Mouse (Mus musculus): ENCODE measurements around the gene Adamts8. TPM values are rescaled to one million over a fixed set of nuclear protein-coding genes. Genes with fewer than 3 reads are reported as not detected.

The Adamts8 gene
- polyA plus RNA-seq, 1 experiment: 1.1 TPM

DNA sequence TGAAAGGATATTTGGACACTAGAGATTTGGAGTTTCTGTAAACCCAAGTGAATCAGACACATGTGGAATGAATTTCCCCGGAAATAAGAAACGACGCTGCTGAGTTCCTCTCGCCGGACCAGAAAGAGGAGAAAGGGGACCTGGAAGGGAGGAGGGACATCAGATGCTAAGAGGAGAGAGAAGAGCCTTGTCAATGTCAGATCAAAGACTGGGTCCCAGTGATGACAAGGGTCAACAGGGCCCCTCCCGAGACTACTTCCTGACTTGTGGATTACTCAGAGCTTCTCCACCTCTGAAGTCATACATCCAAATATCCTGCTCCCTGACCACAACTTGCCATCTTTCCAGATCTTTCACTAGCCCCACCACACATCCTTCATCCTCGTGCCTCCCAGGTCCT lies 24.5 kb downstream of the Adamts8 start:
- no peak for TF ChIP-seq POLR2A (IDR thresholded peaks at IDR 0.05; ENCODE audit: borderline replicate concordance, insufficient read depth, low read length)
- TF ChIP-seq CTCF (IDR thresholded peaks at IDR 0.05; ENCODE audit: borderline replicate concordance, insufficient read depth, low read depth, low read length): no peak
- Histone ChIP-seq H3K4me1 (ENCODE audit: control insufficient read depth, insufficient read depth, low read length) (no peaks in the 10 kb centered on the region), H3K27me3 (ENCODE audit: control insufficient read depth, insufficient read depth, low read length) (no peaks in the 10 kb centered on the region), H3K4me3 (replicated peaks; ENCODE audit: insufficient read depth, low read depth, low read length) (no peak overlapping the region), H3K27ac (ENCODE audit: insufficient read depth, low read length) (no peak overlapping the region)
- WGBS: 72% methylated on average over 7 of the region's 7 CpGs
- no peak for DNase-seq

DNA sequence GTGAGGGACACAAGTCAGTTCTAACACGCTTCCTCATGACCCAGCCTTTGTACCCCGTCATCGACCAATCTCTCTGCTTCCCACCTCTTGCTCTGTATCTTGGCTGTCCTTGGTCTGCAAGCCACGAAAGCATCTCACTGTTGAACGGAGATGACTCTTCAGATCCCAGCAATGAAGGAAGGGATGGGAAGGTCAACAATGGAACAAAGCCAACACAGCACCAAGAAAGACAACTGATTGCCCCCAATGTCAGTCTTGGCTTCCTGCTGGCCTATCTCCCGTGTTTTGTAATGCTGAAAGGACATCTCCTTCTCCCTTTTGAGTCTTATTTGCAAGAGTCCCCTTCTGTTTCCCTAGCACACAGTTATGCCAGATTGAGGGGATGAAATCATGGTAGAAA lies 25.8 kb downstream of the Adamts8 start:
- no peaks in the 10 kb centered on the region for H3K27me3 ChIP-seq (ENCODE audit: control insufficient read depth, insufficient read depth, low read length)

DNA sequence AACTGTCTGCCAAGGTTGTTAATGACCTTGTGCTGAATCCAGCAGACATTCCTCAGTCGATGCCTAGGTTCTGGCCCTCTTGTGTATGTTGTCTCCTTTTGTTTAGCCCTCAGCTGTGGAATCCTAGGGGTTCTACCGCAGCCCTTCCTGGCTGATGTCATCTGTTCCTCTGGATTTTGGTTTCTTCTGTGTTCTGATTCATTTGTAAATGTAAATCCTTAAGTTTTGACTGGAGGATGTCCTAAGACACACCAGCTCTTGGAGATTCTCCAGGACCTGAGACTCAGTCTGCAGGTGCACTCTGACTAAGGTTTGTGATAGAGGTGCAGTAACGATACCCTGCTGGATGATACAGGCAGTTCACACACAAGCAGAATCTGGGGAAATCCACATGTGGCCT lies 27.6 kb downstream of the Adamts8 start:
- TF ChIP-seq CTCF (IDR thresholded peaks at IDR 0.05; ENCODE audit: borderline replicate concordance, insufficient read depth, low read depth, low read length) (no peak), POLR2A (IDR thresholded peaks at IDR 0.05; ENCODE audit: borderline replicate concordance, insufficient read depth, low read length) (no peak)

More for the DNA sequence above, 25.8 kb downstream of the Adamts8 start:
- no peaks in the 10 kb centered on the region for H3K4me1 ChIP-seq (ENCODE audit: control insufficient read depth, insufficient read depth, low read length)
- H3K4me3 ChIP-seq (replicated peaks; ENCODE audit: insufficient read depth, low read depth, low read length): no peak overlapping the region
- 83% methylated on average over 6 of the region's 6 CpGs for WGBS
- TF ChIP-seq CTCF (IDR thresholded peaks at IDR 0.05; ENCODE audit: borderline replicate concordance, insufficient read depth, low read depth, low read length): no peak
- no peak for TF ChIP-seq POLR2A (IDR thresholded peaks at IDR 0.05; ENCODE audit: borderline replicate concordance, insufficient read depth, low read length)
- DNase-seq: no peak
- no peak overlapping the region for H3K27ac ChIP-seq (ENCODE audit: insufficient read depth, low read length)

GRCm38 (mm10) chr9:30971967-30972366 lies 29.6 kb downstream of the Adamts8 start:
- Histone ChIP-seq H3K27ac (ENCODE audit: insufficient read depth, low read length) (no peak overlapping the region), H3K4me1 (ENCODE audit: control insufficient read depth, insufficient read depth, low read length) (no peaks in the 10 kb centered on the region), H3K4me3 (replicated peaks; ENCODE audit: insufficient read depth, low read depth, low read length) (no peak overlapping the region), H3K27me3 (ENCODE audit: control insufficient read depth, insufficient read depth, low read length) (no peaks in the 10 kb centered on the region)
- 20% methylated on average over 4 of the region's 4 CpGs for WGBS
- no peak; the same call in 1 of the 2 replicates for TF ChIP-seq CTCF (IDR thresholded peaks at IDR 0.05; ENCODE audit: borderline replicate concordance, insufficient read depth, low read depth, low read length)
- no peak for TF ChIP-seq POLR2A (IDR thresholded peaks at IDR 0.05; ENCODE audit: borderline replicate concordance, insufficient read depth, low read length)
- no peak for DNase-seq

More for the DNA sequence above, 27.6 kb downstream of the Adamts8 start:
- Histone ChIP-seq H3K4me3 (replicated peaks; ENCODE audit: insufficient read depth, low read depth, low read length) (no peak overlapping the region), H3K27ac (ENCODE audit: insufficient read depth, low read length) (no peak overlapping the region), H3K27me3 (ENCODE audit: control insufficient read depth, insufficient read depth, low read length) (no peaks in the 10 kb centered on the region), H3K4me1 (ENCODE audit: control insufficient read depth, insufficient read depth, low read length) (no peaks in the 10 kb centered on the region)
- WGBS: 53% methylated on average over 3 of the region's 3 CpGs
- DNase-seq: no peak

DNA sequence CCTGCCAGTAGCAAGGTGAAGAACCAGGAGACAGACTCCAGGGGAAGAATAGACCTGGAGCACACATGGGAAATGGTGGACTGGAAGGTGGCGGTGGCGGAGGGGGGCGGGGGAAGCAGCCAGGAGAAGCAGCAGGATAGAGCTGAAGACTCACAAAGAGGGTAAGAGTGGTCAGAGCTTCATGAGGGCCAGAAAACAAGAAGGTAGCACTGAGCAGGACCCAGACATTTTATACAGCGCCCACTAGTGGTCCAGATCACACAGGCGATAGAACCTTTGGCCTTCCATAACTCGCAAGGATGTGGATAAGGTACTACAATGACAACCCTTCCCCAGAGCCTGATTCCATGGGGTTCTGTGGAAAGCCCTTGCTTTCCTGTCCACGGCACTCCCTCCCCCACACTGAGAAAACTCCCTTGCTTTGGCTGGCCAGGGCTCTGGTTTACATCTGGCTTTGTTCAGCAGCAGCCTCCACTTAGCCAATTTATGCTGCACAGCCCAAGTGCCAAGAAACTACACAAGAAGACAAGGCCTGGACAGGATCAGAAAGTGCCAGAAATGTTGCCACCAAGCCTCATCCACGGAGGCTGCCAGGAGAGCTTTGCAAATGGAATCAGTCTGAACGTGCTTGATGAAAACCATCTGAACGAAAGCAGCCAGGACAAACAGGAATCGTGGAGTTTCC lies 34.1 kb downstream of the Adamts8 start:
- H3K27me3 ChIP-seq (ENCODE audit: control insufficient read depth, insufficient read depth, low read length): no peaks in the 10 kb centered on the region

DNA sequence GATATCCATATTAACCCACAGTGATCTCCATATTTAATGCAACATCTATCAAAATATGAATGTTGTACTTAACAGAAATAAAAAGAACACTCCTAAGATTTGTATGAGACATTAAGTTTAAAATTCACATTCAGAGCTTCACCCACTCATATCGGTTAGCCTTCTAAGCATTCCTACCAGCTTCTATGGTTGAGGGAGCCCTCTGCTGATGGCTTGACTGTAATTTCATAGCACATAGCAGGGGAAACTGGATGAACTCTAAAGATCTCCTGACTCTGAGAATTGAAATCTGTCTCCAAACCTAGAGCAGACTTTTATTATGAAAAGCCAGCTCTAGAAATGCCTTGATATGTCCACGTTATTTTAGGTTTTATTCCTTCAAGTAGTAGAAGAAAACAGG lies 38.1 kb downstream of the Adamts8 start:
- H3K27me3 ChIP-seq (ENCODE audit: control insufficient read depth, insufficient read depth, low read length): no peaks in the 10 kb centered on the region
- no peak for DNase-seq
- 75% methylated on average over 2 of the region's 2 CpGs for WGBS
- no peak overlapping the region for H3K4me3 ChIP-seq (replicated peaks; ENCODE audit: insufficient read depth, low read depth, low read length)
- TF ChIP-seq POLR2A (IDR thresholded peaks at IDR 0.05; ENCODE audit: borderline replicate concordance, insufficient read depth, low read length): no peak
- no peak for TF ChIP-seq CTCF (IDR thresholded peaks at IDR 0.05; ENCODE audit: borderline replicate concordance, insufficient read depth, low read depth, low read length)
- H3K4me1 ChIP-seq (ENCODE audit: control insufficient read depth, insufficient read depth, low read length): no peaks in the 10 kb centered on the region
- no peak overlapping the region for H3K27ac ChIP-seq (ENCODE audit: insufficient read depth, low read length)

More for the DNA sequence above, 34.1 kb downstream of the Adamts8 start:
- no peak for DNase-seq
- WGBS: 67% methylated on average over 11 of the region's 11 CpGs
- Histone ChIP-seq H3K27ac (ENCODE audit: insufficient read depth, low read length) (no peak overlapping the region), H3K4me1 (ENCODE audit: control insufficient read depth, insufficient read depth, low read length) (no peaks in the 10 kb centered on the region), H3K4me3 (replicated peaks; ENCODE audit: insufficient read depth, low read depth, low read length) (no peak overlapping the region)
- TF ChIP-seq CTCF (IDR thresholded peaks at IDR 0.05; ENCODE audit: borderline replicate concordance, insufficient read depth, low read depth, low read length) (no peak), POLR2A (IDR thresholded peaks at IDR 0.05; ENCODE audit: borderline replicate concordance, insufficient read depth, low read length) (no peak)

DNA sequence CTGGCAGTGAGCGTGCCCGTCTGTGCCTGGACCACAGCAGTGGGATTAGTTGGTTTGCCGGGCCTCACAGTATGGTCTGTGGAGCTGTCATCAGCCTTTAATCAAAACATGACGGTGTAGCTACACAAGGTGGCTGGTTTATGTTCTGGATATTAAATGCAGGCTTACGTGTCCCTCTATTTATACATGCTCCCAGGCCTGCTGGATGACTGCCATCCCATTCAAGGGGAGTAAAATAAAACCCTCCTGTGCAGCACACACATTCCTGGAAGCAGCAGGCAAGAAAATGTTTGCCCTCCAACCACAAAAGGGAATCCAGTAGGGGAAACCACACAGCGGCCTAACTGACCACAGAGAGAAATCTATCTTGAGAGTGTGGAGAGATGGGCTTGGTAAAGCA lies 43.4 kb downstream of the Adamts8 start:
- Histone ChIP-seq H3K4me1 (ENCODE audit: control insufficient read depth, insufficient read depth, low read length) (no peaks in the 10 kb centered on the region), H3K4me3 (replicated peaks; ENCODE audit: insufficient read depth, low read depth, low read length) (no peak overlapping the region), H3K27ac (ENCODE audit: insufficient read depth, low read length) (no peak overlapping the region), H3K27me3 (ENCODE audit: control insufficient read depth, insufficient read depth, low read length) (no peaks in the 10 kb centered on the region)
- no peak for DNase-seq
- no peak for TF ChIP-seq POLR2A (IDR thresholded peaks at IDR 0.05; ENCODE audit: borderline replicate concordance, insufficient read depth, low read length)
- TF ChIP-seq CTCF (IDR thresholded peaks at IDR 0.05; ENCODE audit: borderline replicate concordance, insufficient read depth, low read depth, low read length): no peak
- 48% methylated on average over 6 of the region's 6 CpGs for WGBS

DNA sequence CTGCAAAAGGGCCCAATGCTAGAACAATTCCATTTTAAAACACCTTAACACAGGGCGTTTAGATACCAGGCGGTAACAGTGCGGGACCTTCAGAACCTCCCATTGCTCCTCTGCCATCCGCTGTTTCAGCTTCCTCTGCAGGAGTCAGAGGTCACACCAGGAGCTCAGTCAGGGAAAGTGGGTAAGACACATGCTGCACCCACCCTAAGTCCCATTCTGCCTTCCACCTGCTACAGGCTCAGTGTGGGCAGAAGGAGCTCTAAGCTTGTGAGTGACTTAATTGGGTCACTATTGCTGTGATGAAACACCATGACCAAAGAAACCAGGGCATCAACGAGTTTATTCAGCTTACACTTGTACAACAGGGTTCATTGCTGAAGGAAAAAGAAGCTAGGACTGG lies 50.7 kb downstream of the Adamts8 start:
- H3K4me3 ChIP-seq (replicated peaks; ENCODE audit: insufficient read depth, low read depth, low read length): no peak overlapping the region
- peak in 1 of 2 experiments; percentile 4 for DNase-seq
- WGBS: 74% methylated on average over 5 of the region's 5 CpGs
- TF ChIP-seq CTCF (IDR thresholded peaks at IDR 0.05; ENCODE audit: borderline replicate concordance, insufficient read depth, low read depth, low read length) (no peak), POLR2A (IDR thresholded peaks at IDR 0.05; ENCODE audit: borderline replicate concordance, insufficient read depth, low read length) (no peak)
- H3K27me3 ChIP-seq (ENCODE audit: control insufficient read depth, insufficient read depth, low read length): no peaks in the 10 kb centered on the region
- no peaks in the 10 kb centered on the region for H3K4me1 ChIP-seq (ENCODE audit: control insufficient read depth, insufficient read depth, low read length)
- no peak overlapping the region for H3K27ac ChIP-seq (ENCODE audit: insufficient read depth, low read length)
